Mouse (Mus musculus) forebrain, embryonic 14.5 days (tissue): ENCODE measurements around the gene Cym. TPM values are rescaled to one million over a fixed set of nuclear protein-coding genes. Genes with fewer than 3 reads are reported as not detected.

Experiments
- ATAC-seq: fragments of 200-750 bp; cut with Nextera tagmentation; 2 replicates; pipeline ENCODE4 v1.8.0; 2017; ENCODE audit warnings: mild to moderate bottlenecking, moderate library complexity
- DNase-seq: peaks from one replicate; pipeline ENCODE4 v3.0.0-alpha.2; 2015; ENCODE audit warnings: low spot score
- H3K27ac ChIP-seq: fragments of 300-500 bp; sonication (generic); 2 replicates; pipeline ENCODE4 v1.5.1; 2014; ENCODE audit warnings: low read depth, mild to moderate bottlenecking, control low read depth, low read length, moderate library complexity
- H3K27me3 ChIP-seq: fragments of 300-500 bp; sonication (generic); replicated peaks from 2 replicates; pipeline ENCODE4 v1.6.1; 2014; ENCODE audit warnings: low read length, control low read depth, mixed read lengths; ENCODE audit not compliant: control insufficient read depth, insufficient read depth
- H3K36me3 ChIP-seq: fragments of 300-500 bp; sonication (generic); 2 replicates; pipeline ENCODE4 v1.6.1; 2014; ENCODE audit warnings: low read length, control low read depth; ENCODE audit not compliant: control insufficient read depth, insufficient read depth
- H3K4me1 ChIP-seq: fragments of 300-500 bp; sonication (generic); 2 replicates; pipeline ENCODE4 v1.6.1; 2014; ENCODE audit warnings: antibody characterized with exemption, low read length, control low read depth; ENCODE audit not compliant: control insufficient read depth, insufficient read depth
- H3K4me2 ChIP-seq: fragments of 300-500 bp; sonication (generic); 2 replicates; pipeline ENCODE4 v1.6.1; 2014; ENCODE audit warnings: mild to moderate bottlenecking, control low read depth, low read length
- H3K4me3 ChIP-seq: fragments of 300-500 bp; sonication (generic); 2 replicates; pipeline ENCODE4 v1.5.1; 2014; ENCODE audit warnings: low read depth, low read length, control low read depth
- H3K9ac ChIP-seq: fragments of 300-500 bp; sonication (generic); 2 replicates; pipeline ENCODE4 v1.6.1; 2014; ENCODE audit warnings: mild to moderate bottlenecking, low read length, control low read depth, moderate library complexity
- H3K9me3 ChIP-seq: fragments of 300-500 bp; sonication (generic); replicated peaks from 2 replicates; pipeline ENCODE4 v1.6.1; 2016; ENCODE audit warnings: low read length, control low read depth, mixed read lengths; ENCODE audit not compliant: control insufficient read depth
- WGBS: fragments of 180-500 bp; shearing (Covaris S2); extraction: QIAGEN DNeasy Blood & Tissue Kit; methylation state at CpG from one replicate; pipeline ENCODE4 v1.1.7; 2014; 5-methylcytosine and 5-hydroxymethylcytosine counted together
- polyA plus RNA-seq: library from polyadenylated mRNA; unstranded; fragments of >200 nt; fragmentation: Nextera tagmentation; extraction: Ambion mirVana; gene quantifications from 2 replicates; pipeline ENCODE4 v1.2.1, GENCODE M21; 2014

The Cym gene
- polyA plus RNA-seq, 1 experiment from 2014 or later: not detected

DNA sequence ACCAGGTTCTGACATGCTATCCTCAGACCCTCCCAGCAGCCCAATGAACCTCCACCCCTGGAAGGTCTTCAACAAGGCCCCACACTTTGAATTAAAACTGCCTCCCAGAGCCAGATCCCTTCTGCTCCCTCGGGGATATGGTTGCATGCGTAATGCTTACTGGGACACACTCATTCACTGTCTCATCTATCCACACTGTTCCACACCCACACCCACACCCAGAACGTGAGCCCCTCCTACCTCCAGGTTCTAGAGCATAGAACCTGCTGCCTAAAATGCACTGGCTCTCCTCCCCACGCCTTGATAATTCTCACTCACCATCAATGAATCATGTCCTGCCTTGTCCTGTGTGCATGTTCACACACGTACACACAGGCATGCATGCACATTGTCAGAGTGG lies 6.9 kb downstream of the Cym start:
- Histone ChIP-seq H3K9ac (no peak overlapping the region), H3K9me3 (no peaks in the 10 kb centered on the region), H3K36me3 (no peaks in the 10 kb centered on the region), H3K4me1 (no peaks in the 10 kb centered on the region), H3K4me2 (no peak overlapping the region), H3K4me3 (no peak overlapping the region), H3K27ac (no peak overlapping the region), H3K27me3 (no peaks in the 10 kb centered on the region)
- ATAC-seq (no peak), DNase-seq (no peak)
- 91% methylated on average over 5 of the region's 5 CpGs for WGBS

GRCm38 (mm10) chr3:107207625-107208253 lies 13.8 kb downstream of the Cym start:
- Histone ChIP-seq H3K9ac (no peak overlapping the region), H3K27ac (no peak overlapping the region), H3K4me2 (no peak overlapping the region), H3K9me3 (no peaks in the 10 kb centered on the region), H3K4me1 (no peaks in the 10 kb centered on the region), H3K36me3 (no peaks in the 10 kb centered on the region), H3K4me3 (no peak overlapping the region), H3K27me3 (no peaks in the 10 kb centered on the region)
- DNase-seq (no peak), ATAC-seq (no peak)
- 71% methylated on average over 7 of the region's 7 CpGs for WGBS

DNA sequence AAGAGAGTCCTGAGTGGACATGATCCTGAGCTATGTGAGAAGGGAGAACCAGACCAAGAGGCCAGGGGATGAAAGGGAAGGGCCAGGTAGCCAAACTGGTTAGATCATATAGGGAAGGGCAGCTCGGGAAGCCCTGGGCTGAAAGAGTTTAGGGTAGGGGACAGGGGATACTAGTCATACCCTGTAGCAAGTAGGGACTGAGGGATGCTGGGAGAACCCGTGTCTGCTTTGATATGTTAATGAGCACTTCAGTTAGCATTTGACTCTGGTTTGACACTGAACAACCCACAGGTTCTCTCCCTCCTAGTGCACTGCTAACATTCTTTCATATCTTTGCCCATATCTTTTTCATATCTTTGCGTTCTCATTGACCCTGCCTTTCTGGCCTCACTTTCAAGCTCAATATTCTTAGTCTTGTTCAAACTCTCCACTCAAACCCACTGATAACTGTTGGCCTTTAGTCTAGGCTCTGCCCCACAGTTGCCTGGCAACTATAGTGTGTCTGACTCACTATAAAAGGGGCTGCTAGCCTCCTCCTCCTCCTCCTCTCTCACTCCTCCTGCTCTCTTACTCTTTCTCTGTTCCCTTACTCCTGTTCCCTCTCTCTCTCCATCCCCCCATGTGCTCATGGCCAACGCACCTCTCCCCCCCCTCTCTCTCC lies 14.9 kb downstream of the Cym start:
- no peaks in the 10 kb centered on the region for H3K9me3 ChIP-seq
- H3K36me3 ChIP-seq: no peaks in the 10 kb centered on the region
- H3K9ac ChIP-seq: no peak overlapping the region
- H3K4me3 ChIP-seq: no peak overlapping the region
- H3K4me1 ChIP-seq: no peaks in the 10 kb centered on the region
- H3K27me3 ChIP-seq: no peaks in the 10 kb centered on the region
- WGBS: 36% methylated on average over 4 of the region's 4 CpGs
- no peak overlapping the region for H3K4me2 ChIP-seq
- no peak for DNase-seq
- no peak for ATAC-seq
- no peak overlapping the region for H3K27ac ChIP-seq

GRCm38 (mm10) chr3:107205994-107206393 lies 15.5 kb downstream of the Cym start:
- Histone ChIP-seq H3K27ac (no peak overlapping the region), H3K9ac (no peak overlapping the region), H3K36me3 (no peaks in the 10 kb centered on the region), H3K4me2 (no peak overlapping the region), H3K4me1 (no peaks in the 10 kb centered on the region), H3K9me3 (no peaks in the 10 kb centered on the region), H3K4me3 (no peak overlapping the region), H3K27me3 (no peaks in the 10 kb centered on the region)
- DNase-seq (peak; percentile 68), ATAC-seq (no peak)
- WGBS: 14% methylated on average over 4 of the region's 4 CpGs

- no peak for DNase-seq
- Histone ChIP-seq H3K9ac (no peak overlapping the region), H3K9me3 (no peaks in the 10 kb centered on the region), H3K27me3 (no peaks in the 10 kb centered on the region), H3K36me3 (no peaks in the 10 kb centered on the region), H3K4me1 (no peaks in the 10 kb centered on the region), H3K4me3 (no peak overlapping the region), H3K27ac (no peak overlapping the region), H3K4me2 (no peak overlapping the region)
- no peak for ATAC-seq
Measured at GRCm38 (mm10) chr3:107205170-107205569, 16.4 kb downstream of the Cym start.

GRCm38 (mm10) chr3:107204413-107204812 lies 17.1 kb downstream of the Cym start:
- Histone ChIP-seq H3K4me1 (no peaks in the 10 kb centered on the region), H3K9me3 (no peaks in the 10 kb centered on the region), H3K4me2 (no peak overlapping the region), H3K27me3 (no peaks in the 10 kb centered on the region), H3K9ac (no peak overlapping the region), H3K27ac (no peak overlapping the region), H3K4me3 (no peak overlapping the region), H3K36me3 (no peaks in the 10 kb centered on the region)
- WGBS: 92% methylated on average over 3 of the region's 3 CpGs
- DNase-seq (no peak), ATAC-seq (no peak)

DNA sequence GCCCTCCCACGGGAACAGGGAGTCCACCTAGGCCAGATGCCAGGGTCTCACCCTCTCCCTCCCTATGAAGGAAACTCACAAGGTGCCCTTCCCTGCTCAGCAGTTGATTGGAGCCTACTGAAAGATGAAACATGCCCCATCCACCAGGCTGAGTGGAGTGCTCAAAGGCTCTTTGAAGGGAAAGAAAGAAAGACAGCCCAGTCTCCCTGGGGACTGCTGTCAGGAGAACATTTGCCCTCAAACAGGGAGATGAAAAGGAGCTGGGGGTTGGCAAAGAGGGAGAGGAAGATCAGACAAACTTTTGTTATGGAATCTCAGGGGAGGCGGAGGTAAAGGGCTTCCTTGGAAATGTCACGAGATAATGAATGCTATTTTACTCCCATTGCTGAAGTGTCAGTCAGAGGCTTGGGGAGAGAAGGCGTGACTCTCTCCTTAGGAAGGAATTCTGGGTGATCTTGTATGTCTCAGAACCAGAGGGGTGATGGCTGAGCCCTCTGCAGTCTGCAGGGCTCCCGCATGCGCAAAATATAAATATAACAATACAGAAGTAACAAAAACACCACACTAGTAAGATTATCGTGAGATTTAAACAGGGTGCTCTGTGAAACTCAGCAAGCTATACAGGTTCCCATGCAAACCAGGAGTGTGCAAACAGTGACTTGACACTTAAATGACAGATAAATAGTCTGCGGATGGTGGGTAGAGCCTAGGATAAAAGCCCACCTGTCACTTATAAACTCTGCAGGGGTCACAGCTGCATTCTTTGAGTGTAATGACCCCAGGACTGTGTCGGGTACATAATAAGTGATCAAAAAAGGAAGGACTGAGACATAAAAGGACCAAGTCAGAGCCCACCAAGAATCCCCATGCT lies 20.0 kb downstream of the Cym start:
- DNase-seq (peak; percentile 57), ATAC-seq (peak; percentile 44)
- Histone ChIP-seq H3K9me3 (no peaks in the 10 kb centered on the region), H3K27ac (no peak overlapping the region), H3K36me3 (no peaks in the 10 kb centered on the region), H3K4me3 (no peak overlapping the region), H3K4me1 (no peaks in the 10 kb centered on the region), H3K4me2 (no peak overlapping the region), H3K9ac (no peak overlapping the region), H3K27me3 (no peaks in the 10 kb centered on the region)
- 35% methylated on average over 9 of the region's 9 CpGs for WGBS

DNA sequence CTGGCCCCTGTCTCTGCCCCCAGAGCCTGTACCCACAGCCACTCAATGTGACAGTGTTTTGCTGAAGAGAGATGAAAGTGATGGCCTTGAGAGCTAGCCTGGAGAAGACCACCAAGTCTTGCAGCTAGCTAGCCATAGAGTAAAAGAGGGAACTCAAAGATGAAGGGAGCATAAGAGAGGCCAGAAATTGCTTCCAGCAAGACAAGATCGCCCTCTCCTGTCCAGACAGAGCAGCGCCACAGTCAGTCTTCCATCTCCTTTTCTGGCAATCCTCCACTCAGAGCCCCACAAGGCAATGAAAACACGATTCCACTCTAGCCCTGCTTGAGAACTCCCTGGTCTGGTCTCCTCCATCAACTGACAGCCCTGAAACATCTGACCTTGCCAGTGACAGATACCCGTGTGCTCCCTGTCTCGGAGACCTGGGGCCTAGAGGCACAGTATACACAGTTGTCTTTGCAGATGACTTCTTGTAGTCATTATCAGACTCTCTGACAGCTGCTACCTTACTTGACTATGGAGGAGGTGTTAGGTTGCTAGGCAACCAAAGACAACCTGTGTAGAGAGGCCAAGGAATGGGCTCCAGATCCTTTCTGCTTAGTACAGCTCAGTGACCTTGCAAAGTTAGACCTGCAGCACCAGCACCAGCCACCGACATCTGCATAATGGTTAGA lies 33.2 kb downstream of the Cym start:
- 47% methylated on average over 6 of the region's 6 CpGs for WGBS
- no peaks in the 10 kb centered on the region for H3K27me3 ChIP-seq
- no peaks in the 10 kb centered on the region for H3K36me3 ChIP-seq
- H3K4me2 ChIP-seq: no peak overlapping the region
- H3K9ac ChIP-seq: no peak overlapping the region
- ATAC-seq (peak; percentile 88), DNase-seq (peak; percentile 83)
- no peaks in the 10 kb centered on the region for H3K4me1 ChIP-seq
- H3K27ac ChIP-seq: no peak overlapping the region
- no peak overlapping the region for H3K4me3 ChIP-seq
- no peaks in the 10 kb centered on the region for H3K9me3 ChIP-seq
